Mouse (Mus musculus) kidney, adult 9 months (tissue): Measurements from ENCODE around the gene Traip.
"Not testable (repeated sequence)": the region's sequence is repeated elsewhere in the genome, so short reads cannot be mapped to it uniquely, and the experiment has no call there.

ENCODE experiments used
- DNase-seq: peaks from one replicate; pipeline ENCODE4 v3.0.0; 2022

The Traip gene

GRCm38 (mm10) chr9:108003531-108003890, 53.6 kb downstream of the Traip start:
- peak; percentile 14 for DNase-seq

- no peak for DNase-seq
These were observed 58.1 kb downstream of the Traip start for GRCm38 (mm10) chr9:108008041-108008440.

GRCm38 (mm10) chr9:108010385-108010784, 60.4 kb downstream of the Traip start:
- DNase-seq = no peak

- not testable (repeated sequence) for DNase-seq
These were observed 63.6 kb downstream of the Traip start for GRCm38 (mm10) chr9:108013577-108013976.

- DNase-seq = no peak
These were observed 67.2 kb downstream of the Traip start for GRCm38 (mm10) chr9:108017127-108017526.

- DNase-seq = no peak
These were observed 70.8 kb downstream of the Traip start for GRCm38 (mm10) chr9:108020741-108021140.
